Mouse (Mus musculus): ENCODE results near the gene Ror2. TPM values are rescaled to one million over a fixed set of nuclear protein-coding genes. Genes with fewer than 3 reads are reported as not detected.

Gene Ror2
- polyA plus RNA-seq, 1 experiment from 2014 or later, result 2.2 TPM

DNA sequence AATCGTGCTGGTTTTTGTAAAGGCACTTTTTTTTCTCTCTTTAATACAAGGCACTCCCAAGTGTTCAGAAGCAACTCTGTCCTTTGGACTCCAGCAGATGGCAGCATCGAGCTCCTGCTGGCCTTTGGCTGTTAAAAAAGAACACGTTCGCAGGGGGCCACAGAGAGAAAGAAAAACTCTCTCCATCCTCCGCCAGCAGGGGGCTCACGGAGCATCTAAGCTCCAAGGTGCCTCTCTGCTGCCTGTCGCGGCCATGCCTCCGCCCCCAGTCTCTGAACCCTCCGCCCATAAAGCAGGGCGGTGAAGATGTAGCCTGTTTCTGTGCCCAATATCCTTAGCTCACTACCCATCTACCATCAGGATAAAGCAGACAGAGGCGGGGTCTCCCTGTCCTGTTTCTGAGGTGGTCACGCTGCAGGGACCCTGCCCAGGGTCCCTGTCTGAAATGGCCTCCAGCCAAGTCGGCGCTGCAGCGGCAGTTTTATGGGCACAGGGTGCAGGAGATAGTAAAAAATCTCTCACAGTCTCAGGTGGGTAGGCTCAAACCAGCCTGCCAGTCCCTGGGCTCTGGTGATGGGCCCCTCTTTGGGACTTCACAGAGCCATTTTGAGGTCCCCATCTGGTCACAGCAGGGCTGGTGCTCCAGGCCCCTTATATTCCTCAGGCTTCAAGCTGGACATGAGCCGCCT lies 176.2 kb downstream of the Ror2 start:
- DNase-seq (ENCODE audit: low spot score), result peak; percentile 99
- Histone ChIP-seq H3K4me3 (ENCODE audit: low read depth, low read length) (peak overlapping the region; percentile 16; the same call in 1 of the 2 replicates), H3K9me3 (replicated peaks; ENCODE audit: control insufficient read depth, low read length) (no peaks in the 10 kb centered on the region), H3K9ac (ENCODE audit: low read length) (peak overlapping the region; percentile 48; the same call in 1 of the 2 replicates), H3K36me3 (ENCODE audit: control insufficient read depth, insufficient read depth, low read length) (no peaks in the 10 kb centered on the region), H3K27me3 (replicated peaks; ENCODE audit: control insufficient read depth, insufficient read depth, low read length) (no peaks in the 10 kb centered on the region), H3K4me2 (ENCODE audit: low read length) (peak overlapping the region; percentile 48), H3K4me1 (ENCODE audit: control insufficient read depth, insufficient read depth, low read length) (no peaks in the 10 kb centered on the region), H3K27ac (ENCODE audit: low read depth, low read length) (no peak overlapping the region)
- 24% methylated on average over 17 of the region's 17 CpGs for WGBS
- ATAC-seq, result peak; percentile 91

DNA sequence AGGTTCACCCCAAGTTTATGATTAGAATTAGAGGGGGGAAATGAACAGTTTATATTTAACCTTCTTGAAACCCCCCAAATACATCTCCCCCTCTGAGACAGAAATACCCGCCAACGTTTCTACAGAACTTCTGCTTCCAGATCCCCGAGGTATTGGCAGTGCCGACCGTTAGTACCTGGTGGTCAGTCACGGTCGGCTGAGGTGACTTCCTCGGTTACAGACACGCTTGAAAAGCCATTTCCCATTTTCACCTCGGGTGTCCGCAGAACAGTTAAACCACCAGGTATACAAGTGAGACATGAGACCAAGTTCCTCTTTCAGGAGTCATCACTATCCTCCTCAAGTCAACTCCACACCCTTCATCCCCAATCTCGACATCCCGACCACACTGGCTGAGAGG lies 179.2 kb downstream of the Ror2 start:
- H3K4me3 ChIP-seq (ENCODE audit: low read depth, low read length), result no peak overlapping the region
- no peaks in the 10 kb centered on the region for H3K9me3 ChIP-seq (replicated peaks; ENCODE audit: control insufficient read depth, low read length)
- H3K36me3 ChIP-seq (ENCODE audit: control insufficient read depth, insufficient read depth, low read length), result no peaks in the 10 kb centered on the region
- no peak overlapping the region for H3K27ac ChIP-seq (ENCODE audit: low read depth, low read length)
- 92% methylated on average over 13 of the region's 13 CpGs for WGBS
- no peaks in the 10 kb centered on the region for H3K4me1 ChIP-seq (ENCODE audit: control insufficient read depth, insufficient read depth, low read length)
- H3K27me3 ChIP-seq (replicated peaks; ENCODE audit: control insufficient read depth, insufficient read depth, low read length), result no peaks in the 10 kb centered on the region
- no peak overlapping the region for H3K9ac ChIP-seq (ENCODE audit: low read length)
- no peak overlapping the region for H3K4me2 ChIP-seq (ENCODE audit: low read length)
- DNase-seq (ENCODE audit: low spot score) (no peak), ATAC-seq (no peak)

DNA sequence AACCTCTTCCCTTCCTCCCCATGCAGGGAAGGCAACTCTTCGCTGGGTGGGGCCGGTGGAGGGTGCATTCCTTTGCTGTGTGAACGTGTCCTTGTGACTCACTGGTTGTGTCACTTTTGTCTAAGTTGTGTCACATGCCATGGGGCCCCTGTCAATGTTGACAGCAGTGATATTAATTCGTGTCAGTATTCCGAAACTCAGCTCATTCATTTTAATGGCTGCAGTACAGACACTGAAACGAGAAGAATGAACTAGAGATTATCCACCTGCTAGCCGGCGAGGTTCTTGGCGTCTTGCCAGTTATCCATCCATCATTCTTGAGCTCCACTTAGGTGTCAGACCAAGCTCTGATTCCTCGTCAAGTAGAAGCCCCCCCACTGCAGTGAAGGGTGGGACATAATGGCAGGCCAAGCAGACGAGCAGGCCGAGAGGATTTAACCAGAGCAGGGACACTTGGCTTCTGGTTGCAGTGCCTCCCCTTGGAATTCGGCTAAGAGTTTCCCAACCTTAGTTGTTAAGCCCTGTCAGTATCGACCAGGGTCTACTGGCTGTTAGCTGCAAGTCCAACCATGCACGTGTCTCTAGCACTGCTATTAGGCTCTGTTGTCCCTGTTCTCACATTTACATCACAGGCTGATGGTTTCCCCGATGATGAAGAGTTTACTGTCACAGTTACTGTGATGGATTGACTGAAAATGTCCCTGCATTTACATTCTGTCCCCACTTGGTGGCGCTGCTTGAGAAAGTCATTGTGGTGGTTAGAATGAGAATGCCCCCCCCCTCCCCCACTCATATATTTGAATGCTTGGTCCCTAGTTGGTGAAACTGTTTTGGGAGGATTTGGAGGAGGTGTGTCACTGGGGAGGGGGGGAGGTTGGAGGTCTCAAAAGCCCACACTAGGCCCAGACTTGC lies 185.9 kb downstream of the Ror2 start:
- peak overlapping the region; percentile 56; the same call in 1 of the 2 replicates for H3K27ac ChIP-seq (ENCODE audit: low read depth, low read length)
- 20% methylated on average over 17 of the region's 17 CpGs for WGBS
- no peak overlapping the region for H3K9ac ChIP-seq (ENCODE audit: low read length)
- DNase-seq (ENCODE audit: low spot score), result peak; percentile 88
- no peaks in the 10 kb centered on the region for H3K36me3 ChIP-seq (ENCODE audit: control insufficient read depth, insufficient read depth, low read length)
- H3K4me3 ChIP-seq (ENCODE audit: low read depth, low read length), result no peak overlapping the region
- ATAC-seq, result peak; percentile 86
- H3K27me3 ChIP-seq (replicated peaks; ENCODE audit: control insufficient read depth, insufficient read depth, low read length), result 0 out of 2 replicates have a peak, but pooled peaks cover 4% of the 10 kb centered on the region
- H3K4me2 ChIP-seq (ENCODE audit: low read length), result no peak overlapping the region
- H3K9me3 ChIP-seq (replicated peaks; ENCODE audit: control insufficient read depth, low read length), result no peaks in the 10 kb centered on the region
- H3K4me1 ChIP-seq (ENCODE audit: control insufficient read depth, insufficient read depth, low read length), result peaks cover 3% of the 10 kb centered on the region; the same call in 1 of the 2 replicates

DNA sequence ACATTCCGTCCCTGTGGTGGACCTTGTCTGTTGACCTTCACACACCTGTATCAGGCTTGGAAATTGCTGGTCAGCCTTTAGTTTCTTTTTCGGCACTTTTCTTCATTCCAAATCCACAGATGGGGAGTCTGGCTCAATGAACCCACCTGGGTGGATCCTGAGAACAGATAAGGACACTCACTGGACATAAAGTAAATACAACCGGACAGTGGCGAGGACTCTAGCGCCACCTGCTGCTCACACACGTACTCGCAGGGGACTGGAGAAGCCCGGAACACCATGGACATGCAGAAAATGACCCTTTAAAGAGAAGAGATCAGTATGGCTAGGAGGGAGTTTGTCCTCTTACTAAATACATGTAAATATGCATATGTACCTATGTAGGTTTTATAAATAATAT lies 189.3 kb downstream of the Ror2 start:
- H3K4me2 ChIP-seq (ENCODE audit: low read length), result no peak overlapping the region
- ATAC-seq (no peak), DNase-seq (ENCODE audit: low spot score) (peak; percentile 59)
- H3K27ac ChIP-seq (ENCODE audit: low read depth, low read length), result no peak overlapping the region
- H3K9me3 ChIP-seq (replicated peaks; ENCODE audit: control insufficient read depth, low read length), result no peaks in the 10 kb centered on the region
- 0 out of 2 replicates have a peak, but pooled peaks cover 4% of the 10 kb centered on the region for H3K27me3 ChIP-seq (replicated peaks; ENCODE audit: control insufficient read depth, insufficient read depth, low read length)
- H3K4me3 ChIP-seq (ENCODE audit: low read depth, low read length), result no peak overlapping the region
- H3K36me3 ChIP-seq (ENCODE audit: control insufficient read depth, insufficient read depth, low read length), result no peaks in the 10 kb centered on the region
- H3K9ac ChIP-seq (ENCODE audit: low read length), result no peak overlapping the region
- 23% methylated on average over 8 of the region's 8 CpGs for WGBS
- peaks cover 3% of the 10 kb centered on the region for H3K4me1 ChIP-seq (ENCODE audit: control insufficient read depth, insufficient read depth, low read length)

DNA sequence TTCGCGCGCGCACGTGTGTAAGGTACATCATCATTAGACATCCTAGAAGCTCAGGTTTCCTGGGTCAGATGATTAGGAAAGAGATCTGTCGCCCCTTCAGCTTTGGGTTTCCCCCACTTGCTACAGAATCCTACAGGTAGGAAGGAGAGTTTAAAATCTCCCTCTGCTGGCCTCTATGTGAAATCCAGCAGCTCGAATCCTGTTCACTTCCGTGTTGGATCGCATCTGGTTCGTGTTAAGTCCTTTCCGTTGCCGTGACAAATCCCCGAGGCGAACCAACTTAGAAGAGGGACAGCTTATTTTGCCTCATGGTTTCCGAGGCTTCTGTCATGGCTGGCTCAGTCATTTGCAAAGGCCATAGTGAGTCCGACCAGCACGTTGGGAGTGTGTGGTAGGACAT lies 190.7 kb downstream of the Ror2 start:
- 0 out of 2 replicates have a peak, but pooled peaks cover 4% of the 10 kb centered on the region for H3K27me3 ChIP-seq (replicated peaks; ENCODE audit: control insufficient read depth, insufficient read depth, low read length)
- H3K4me1 ChIP-seq (ENCODE audit: control insufficient read depth, insufficient read depth, low read length), result peaks cover 3% of the 10 kb centered on the region
- ATAC-seq (no peak), DNase-seq (ENCODE audit: low spot score) (no peak)
- no peak overlapping the region for H3K27ac ChIP-seq (ENCODE audit: low read depth, low read length)
- H3K9me3 ChIP-seq (replicated peaks; ENCODE audit: control insufficient read depth, low read length), result no peaks in the 10 kb centered on the region
- WGBS, result 82% methylated on average over 17 of the region's 17 CpGs
- H3K4me3 ChIP-seq (ENCODE audit: low read depth, low read length), result no peak overlapping the region
- H3K36me3 ChIP-seq (ENCODE audit: control insufficient read depth, insufficient read depth, low read length), result no peaks in the 10 kb centered on the region
- H3K9ac ChIP-seq (ENCODE audit: low read length), result no peak overlapping the region
- H3K4me2 ChIP-seq (ENCODE audit: low read length), result no peak overlapping the region

DNA sequence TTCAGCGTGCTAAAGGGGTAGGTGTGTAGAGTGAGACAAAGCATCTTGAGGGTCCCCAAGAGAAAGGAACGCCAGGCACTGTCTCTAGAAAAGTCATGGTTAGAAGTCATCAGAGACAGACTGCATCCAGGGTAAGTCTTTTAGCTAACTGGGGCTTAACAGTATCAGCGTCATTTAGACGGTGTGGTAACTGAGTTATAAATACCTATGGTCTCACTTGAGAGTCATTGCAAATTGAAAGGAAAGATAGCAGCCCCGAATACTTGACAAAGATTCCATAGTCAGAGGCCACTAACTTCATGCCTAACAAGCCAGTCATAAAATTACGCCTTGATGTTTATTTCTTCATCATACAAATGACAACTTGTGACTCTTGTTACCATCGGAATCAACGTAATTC lies 191.3 kb downstream of the Ror2 start:
- ATAC-seq (no peak), DNase-seq (ENCODE audit: low spot score) (no peak)
- Histone ChIP-seq H3K27me3 (replicated peaks; ENCODE audit: control insufficient read depth, insufficient read depth, low read length) (0 out of 2 replicates have a peak, but pooled peaks cover 4% of the 10 kb centered on the region), H3K27ac (ENCODE audit: low read depth, low read length) (no peak overlapping the region), H3K9ac (ENCODE audit: low read length) (no peak overlapping the region), H3K36me3 (ENCODE audit: control insufficient read depth, insufficient read depth, low read length) (no peaks in the 10 kb centered on the region), H3K9me3 (replicated peaks; ENCODE audit: control insufficient read depth, low read length) (no peaks in the 10 kb centered on the region), H3K4me1 (ENCODE audit: control insufficient read depth, insufficient read depth, low read length) (no peaks in the 10 kb centered on the region; the same call in 1 of the 2 replicates), H3K4me3 (ENCODE audit: low read depth, low read length) (no peak overlapping the region), H3K4me2 (ENCODE audit: low read length) (no peak overlapping the region)
- 91% methylated on average over 8 of the region's 8 CpGs for WGBS

DNA sequence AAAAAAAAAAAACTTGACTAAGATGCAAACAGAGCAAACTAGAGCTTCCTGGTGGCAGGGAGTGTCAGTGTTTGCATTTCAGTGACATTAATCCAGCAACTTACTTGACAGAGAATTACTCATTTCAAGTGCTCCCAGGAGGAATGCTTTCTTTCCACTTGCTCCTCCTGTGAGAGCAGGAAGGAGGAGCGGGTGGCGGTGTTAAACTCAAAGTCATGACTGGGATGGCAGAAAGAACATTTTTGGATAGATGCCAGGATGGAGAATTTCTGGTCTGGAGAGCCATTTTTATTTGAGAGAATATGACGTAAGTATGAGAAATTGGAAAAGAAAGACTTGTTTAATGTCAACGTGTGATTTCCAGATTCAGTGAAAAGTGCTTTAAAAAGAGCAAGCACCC lies 192.5 kb downstream of the Ror2 start:
- H3K36me3 ChIP-seq (ENCODE audit: control insufficient read depth, insufficient read depth, low read length), result no peaks in the 10 kb centered on the region
- no peak overlapping the region for H3K27ac ChIP-seq (ENCODE audit: low read depth, low read length)
- DNase-seq (ENCODE audit: low spot score) (peak; percentile 35), ATAC-seq (no peak)
- H3K9me3 ChIP-seq (replicated peaks; ENCODE audit: control insufficient read depth, low read length), result no peaks in the 10 kb centered on the region
- no peak overlapping the region for H3K4me2 ChIP-seq (ENCODE audit: low read length)
- 0 out of 2 replicates have a peak, but pooled peaks cover 4% of the 10 kb centered on the region for H3K27me3 ChIP-seq (replicated peaks; ENCODE audit: control insufficient read depth, insufficient read depth, low read length)
- no peaks in the 10 kb centered on the region; the same call in 1 of the 2 replicates for H3K4me1 ChIP-seq (ENCODE audit: control insufficient read depth, insufficient read depth, low read length)
- WGBS, result 57% methylated on average over 4 of the region's 4 CpGs
- H3K4me3 ChIP-seq (ENCODE audit: low read depth, low read length), result no peak overlapping the region
- no peak overlapping the region for H3K9ac ChIP-seq (ENCODE audit: low read length)

DNA sequence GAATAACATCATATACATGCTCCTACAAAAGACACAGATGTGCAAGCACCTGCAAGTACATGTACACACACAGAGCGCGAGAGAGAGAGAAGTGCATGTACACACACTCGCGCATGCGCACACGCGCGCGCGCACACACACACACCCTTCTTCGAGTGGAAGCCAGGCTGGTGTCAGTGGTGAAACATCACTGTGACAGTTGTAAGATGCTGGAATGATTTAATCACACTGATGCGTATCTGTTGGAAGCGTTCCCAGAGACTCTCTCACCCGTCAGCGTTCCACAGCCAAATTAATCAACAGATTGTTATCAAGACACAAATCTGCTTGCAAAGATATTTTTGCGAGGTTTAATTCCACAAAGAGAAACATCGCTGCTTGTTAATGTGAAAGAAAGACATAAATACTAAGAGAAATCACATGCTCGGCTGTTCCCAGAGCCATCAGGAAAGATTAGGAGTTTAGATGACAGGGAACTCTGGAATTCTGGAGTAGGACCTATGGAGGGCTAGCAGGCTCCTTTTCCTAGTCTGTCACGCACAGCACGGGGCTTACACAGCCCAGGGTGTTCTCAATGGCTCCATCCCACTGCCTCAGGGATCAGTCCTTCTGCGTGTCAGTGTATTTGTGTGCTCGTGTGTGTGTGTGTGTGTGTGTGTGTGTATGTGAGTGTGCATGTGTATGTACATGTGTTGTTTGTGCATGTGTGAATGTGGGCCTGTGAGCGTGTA lies 199.2 kb downstream of the Ror2 start:
- Histone ChIP-seq H3K4me2 (ENCODE audit: low read length) (no peak overlapping the region), H3K27me3 (replicated peaks; ENCODE audit: control insufficient read depth, insufficient read depth, low read length) (no peaks in the 10 kb centered on the region), H3K36me3 (ENCODE audit: control insufficient read depth, insufficient read depth, low read length) (no peaks in the 10 kb centered on the region), H3K4me1 (ENCODE audit: control insufficient read depth, insufficient read depth, low read length) (no peaks in the 10 kb centered on the region), H3K9me3 (replicated peaks; ENCODE audit: control insufficient read depth, low read length) (no peaks in the 10 kb centered on the region), H3K27ac (ENCODE audit: low read depth, low read length) (peak overlapping the region; percentile 71), H3K4me3 (ENCODE audit: low read depth, low read length) (no peak overlapping the region), H3K9ac (ENCODE audit: low read length) (no peak overlapping the region)
- peak; percentile 65; the same call in 1 of the 2 replicates for ATAC-seq
- peak; percentile 89 for DNase-seq (ENCODE audit: low spot score)
- WGBS, result 72% methylated on average over 23 of the region's 23 CpGs

Measured in forebrain, embryonic 14.5 days (tissue).